Mouse (Mus musculus): ENCODE measurements around the gene Fbxl17.

Gene Fbxl17

GRCm38 (mm10) chr17:63164289-63164688, 335.5 kb downstream of the Fbxl17 start:
- no peak for DNase-seq

- DNase-seq = no peak
Observed at GRCm38 (mm10) chr17:63161953-63162352, 337.9 kb downstream of the Fbxl17 start.

- DNase-seq = no peak
Observed at GRCm38 (mm10) chr17:63159196-63159595, 340.6 kb downstream of the Fbxl17 start.

GRCm38 (mm10) chr17:63158436-63158835, 341.4 kb downstream of the Fbxl17 start:
- DNase-seq = no peak

GRCm38 (mm10) chr17:63157906-63158305, 341.9 kb downstream of the Fbxl17 start:
- no peak for DNase-seq

GRCm38 (mm10) chr17:63157019-63157418, 342.8 kb downstream of the Fbxl17 start:
- no peak for DNase-seq

GRCm38 (mm10) chr17:63146514-63146913, 353.3 kb downstream of the Fbxl17 start:
- DNase-seq = no peak

DNA sequence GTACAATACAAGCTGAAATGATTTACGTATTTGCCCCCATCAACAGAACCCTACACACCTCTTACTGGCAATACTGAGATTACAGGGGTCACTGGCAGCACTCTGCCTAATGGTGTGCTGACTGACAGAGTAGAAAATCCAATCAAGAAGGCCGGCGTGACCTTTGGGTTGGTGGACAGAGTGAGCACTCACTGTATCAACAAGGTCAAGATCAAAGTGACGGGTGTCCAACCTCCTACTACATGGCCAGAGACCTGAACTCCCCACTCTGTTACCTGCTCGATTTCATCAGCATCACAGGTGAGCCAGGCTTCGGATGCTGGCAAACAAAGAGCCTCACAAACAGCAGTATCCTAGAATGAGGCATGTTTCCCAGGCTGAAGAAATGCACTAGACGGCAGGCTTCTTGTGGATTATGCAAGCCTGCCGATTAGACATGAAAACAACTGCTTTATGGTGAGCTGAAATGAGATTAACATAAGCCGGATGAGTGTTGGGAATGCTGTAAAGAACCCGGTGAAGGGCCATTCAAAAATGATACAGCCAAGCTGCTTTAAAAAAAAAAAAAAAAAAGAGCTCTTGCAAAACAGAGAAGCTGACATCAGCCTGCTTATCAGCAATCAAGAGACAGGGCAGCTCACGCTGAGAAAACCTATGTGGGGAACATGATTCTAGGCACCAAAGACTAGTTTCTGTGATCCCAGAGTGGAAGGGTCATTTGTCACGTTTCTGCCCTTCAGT, 353.9 kb downstream of the Fbxl17 start:
- no peak for DNase-seq

DNA sequence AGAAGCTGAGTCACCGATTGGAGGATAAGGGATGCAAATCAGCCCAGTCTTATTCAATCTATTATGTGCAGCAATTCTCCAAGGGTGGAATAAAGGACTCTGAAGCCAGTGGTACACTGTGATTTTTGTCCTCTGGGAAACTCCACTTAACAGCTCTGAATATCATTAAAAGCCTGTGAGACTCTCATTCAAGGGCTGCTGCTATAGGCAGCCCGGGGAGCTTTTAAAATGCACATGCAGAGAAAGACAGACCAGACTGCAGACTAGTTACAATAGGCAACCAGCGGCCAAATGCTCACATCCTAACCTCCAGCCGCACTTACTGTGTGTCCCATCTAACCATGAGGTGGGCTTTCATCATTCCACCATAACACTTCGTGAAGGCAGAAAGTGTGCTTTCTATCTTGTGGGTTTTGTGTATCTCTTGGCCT, 354.5 kb downstream of the Fbxl17 start:
- DNase-seq = no peak

- peak in 1 of 2 experiments; percentile 26 for DNase-seq
Observed at GRCm38 (mm10) chr17:63143825-63144224, 356.0 kb downstream of the Fbxl17 start.

GRCm38 (mm10) chr17:63134805-63135204, 365.0 kb downstream of the Fbxl17 start:
- no peak for DNase-seq

DNA sequence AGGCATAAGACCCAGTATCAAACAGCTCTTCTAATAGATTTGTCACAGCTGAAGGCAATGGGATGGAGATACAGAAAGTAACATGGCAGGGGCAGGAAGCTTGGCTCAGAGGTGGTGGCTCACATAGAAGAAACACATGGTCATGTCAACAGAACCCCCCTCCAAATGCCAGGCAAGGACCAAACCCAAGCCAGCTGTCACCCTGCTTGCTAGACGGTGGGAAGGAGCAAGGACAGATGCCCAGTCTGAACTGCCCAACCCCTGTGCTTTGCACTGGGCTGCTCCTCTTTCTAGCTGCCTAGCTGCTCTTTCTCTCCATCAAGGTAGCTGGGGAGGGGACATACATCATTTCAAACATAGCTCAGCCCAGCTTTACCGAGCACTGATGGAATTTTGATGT, 377.4 kb downstream of the Fbxl17 start:
- DNase-seq = peak; percentile 66 to 76

GRCm38 (mm10) chr17:63119701-63120100, 380.1 kb downstream of the Fbxl17 start:
- peak; percentile 37 to 67 for DNase-seq

- peak; percentile 29 to 41 for DNase-seq
Observed at GRCm38 (mm10) chr17:63119077-63119476, 380.7 kb downstream of the Fbxl17 start.

DNA sequence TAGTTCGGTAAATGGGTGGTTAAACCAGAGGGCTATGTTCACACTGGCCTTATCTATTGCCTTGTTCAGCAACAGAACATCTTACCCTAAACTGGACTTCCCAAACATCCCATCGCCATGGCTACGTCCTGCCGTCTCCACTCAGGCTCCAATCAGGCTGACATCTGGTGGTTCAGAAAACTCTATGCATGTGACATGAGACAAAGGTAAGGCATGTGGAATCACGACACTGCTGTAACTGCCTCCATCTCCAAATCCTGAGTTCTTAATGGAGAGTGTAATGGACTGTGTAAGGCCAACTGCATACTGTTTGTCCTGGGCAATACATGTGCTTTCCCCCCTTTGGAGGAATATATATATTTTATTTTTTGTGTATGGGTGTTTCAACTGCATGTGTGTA, 382.7 kb downstream of the Fbxl17 start:
- no peak for DNase-seq

- no peak for DNase-seq
Observed at GRCm38 (mm10) chr17:63114399-63115085, 385.3 kb downstream of the Fbxl17 start.

- DNase-seq = no peak
Observed at GRCm38 (mm10) chr17:63112826-63113225, 387.0 kb downstream of the Fbxl17 start.

GRCm38 (mm10) chr17:63110994-63111393, 388.8 kb downstream of the Fbxl17 start:
- DNase-seq = no peak

DNA sequence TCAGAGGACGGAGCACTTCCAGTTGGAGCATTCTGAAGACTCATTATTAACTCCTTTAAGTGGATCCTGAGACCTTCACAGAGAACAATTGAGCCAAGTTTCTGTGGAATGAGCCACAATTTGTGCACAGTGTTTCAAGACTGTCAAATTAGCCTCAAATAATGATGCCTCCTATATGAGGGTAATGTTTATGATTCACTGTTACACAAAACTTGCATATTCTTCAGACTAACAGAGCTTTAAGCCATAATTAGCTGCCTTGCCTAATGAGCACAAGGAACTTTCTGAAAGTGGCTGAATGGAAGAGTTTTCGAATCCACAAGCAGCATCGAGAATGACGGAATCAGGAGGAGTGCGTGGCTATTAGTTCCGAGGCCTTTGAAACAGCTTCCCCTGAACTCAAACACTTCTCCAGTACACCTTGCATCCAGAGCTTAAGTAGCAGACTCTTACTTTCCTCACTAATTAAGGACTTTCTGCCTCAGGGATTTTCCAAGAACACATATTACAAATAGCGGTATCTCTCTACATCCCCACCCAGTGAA, 389.5 kb downstream of the Fbxl17 start:
- DNase-seq = no peak

GRCm38 (mm10) chr17:63108035-63108434, 391.8 kb downstream of the Fbxl17 start:
- DNase-seq = no peak

DNA sequence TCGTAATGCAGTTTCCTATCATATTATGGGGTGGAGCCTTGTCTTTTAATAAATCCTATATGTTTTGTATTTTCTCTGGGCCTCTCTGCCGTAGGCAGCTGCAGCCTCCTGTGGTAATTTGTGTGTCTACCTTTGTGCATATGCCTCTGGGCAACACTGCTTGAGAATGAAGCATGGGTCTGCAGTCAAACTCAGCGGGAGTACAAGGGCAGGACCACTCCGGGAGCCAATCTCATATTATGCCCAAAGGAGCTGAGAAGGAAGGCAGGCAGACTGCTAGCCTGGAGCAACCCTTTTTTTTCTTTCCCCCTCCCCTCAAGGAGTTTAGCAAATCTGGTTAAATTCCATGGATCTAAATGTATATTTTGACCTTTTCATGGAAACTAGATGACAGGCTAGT, 392.3 kb downstream of the Fbxl17 start:
- DNase-seq = no peak

- DNase-seq = no peak
Observed at GRCm38 (mm10) chr17:63095553-63095952, 404.3 kb downstream of the Fbxl17 start.

DNA sequence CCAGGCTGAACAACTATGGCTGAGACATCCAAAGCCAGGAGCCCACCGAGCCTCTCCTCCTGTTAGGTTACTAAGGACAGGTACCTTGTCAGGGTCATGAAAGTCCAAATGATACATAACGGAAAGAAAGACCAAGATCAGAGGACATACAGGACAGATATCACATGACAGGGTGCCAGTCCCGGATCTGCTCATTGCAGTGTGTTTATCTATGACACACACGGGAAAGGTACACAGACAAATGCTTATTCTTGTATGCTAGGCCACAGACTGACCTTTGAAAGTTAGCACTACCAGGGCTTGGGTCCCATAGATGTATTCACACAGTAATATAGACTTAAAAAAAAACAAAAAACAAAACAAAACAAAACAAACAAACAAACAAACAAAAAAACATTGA, 404.8 kb downstream of the Fbxl17 start:
- no peak for DNase-seq

- DNase-seq = no peak
Observed at GRCm38 (mm10) chr17:63093184-63093583, 406.6 kb downstream of the Fbxl17 start.

Measured in cerebellum, postnatal 10 days (tissue).